8 mouse cellular contexts compared by ENCODE assay signal in the genomic region with DNA sequence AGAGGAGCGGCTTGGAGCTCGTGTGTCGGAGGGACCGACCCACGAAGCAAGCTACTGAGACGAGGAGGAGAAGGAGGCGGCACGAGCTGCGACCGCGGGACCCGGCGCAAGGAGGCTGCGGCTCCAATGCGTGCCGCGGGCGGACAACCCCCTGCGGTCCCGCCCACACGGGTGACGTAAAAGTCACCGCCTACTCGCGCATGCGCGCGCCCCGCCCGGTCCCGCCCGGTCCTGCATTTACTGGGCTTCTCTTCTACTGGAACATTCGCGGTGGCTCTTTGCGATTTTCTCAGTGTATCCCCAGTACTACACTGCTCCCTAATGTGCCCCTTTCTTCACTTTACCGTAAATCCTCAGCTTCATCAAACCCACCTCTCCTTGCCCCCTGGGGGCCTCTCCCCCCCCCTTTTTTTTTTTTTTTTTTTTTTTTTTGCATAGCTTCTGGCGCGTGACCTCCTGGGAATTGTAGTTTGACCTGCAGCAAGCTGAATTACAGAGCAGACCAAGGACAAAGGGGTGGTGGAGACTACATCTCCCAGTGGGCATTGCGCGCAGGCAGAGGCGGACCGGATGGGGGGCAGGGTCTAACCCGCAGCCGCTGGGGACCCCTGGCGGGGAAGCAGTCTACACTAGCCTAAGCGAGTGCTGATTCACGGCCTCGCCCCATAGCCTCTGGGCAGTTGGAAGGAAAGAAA. TPM values are rescaled to one million over a fixed set of nuclear protein-coding genes. Genes with fewer than 3 reads are reported as not detected.
DNase-seq lines count a peak whose midpoint lies in the region; ATAC-seq and TF ChIP-seq lines count a peak whose summit lies in the region.

A gene (minus strand): TSS at position 136 of the 695 bp plus-strand sequence.

- H3K27me3 ChIP-seq in hindbrain, postnatal 0 days (ENCODE audit: insufficient read depth, low read length), result no peaks in the 10 kb centered on the region

- H3K4me3 ChIP-seq in gastrocnemius, adult 2 months, result peak within 1 kb of the TSS; percentile 99
- peak within 1 kb of the TSS; percentile 49 for H3K4me3 ChIP-seq in hindbrain, postnatal 0 days (ENCODE audit: low read length)
- peak within 1 kb of the TSS; percentile 85 for H3K4me3 ChIP-seq in left cerebral cortex, adult 2 months

- ATAC-seq in common myeloid progenitor, adult 5-6 weeks (replicated peaks; ENCODE audit: low read depth, poor library complexity, severe bottlenecking), result peak; percentile 91
- peak; percentile 94 for ATAC-seq in hindbrain, postnatal 0 days
- peak; percentile 90 for ATAC-seq in megakaryocyte, adult 5-6 weeks (ENCODE audit: poor library complexity, severe bottlenecking)

- peak; percentile 86 for TF ChIP-seq CTCF in gastrocnemius, adult 2 months (IDR thresholded peaks at IDR 0.05)
- peak; percentile 74 for TF ChIP-seq CTCF in hindbrain, postnatal 0 days (IDR thresholded peaks at IDR 0.05; ENCODE audit: low read depth)
- peak; percentile 70 for TF ChIP-seq CTCF in left cerebral cortex, adult 2 months (IDR thresholded peaks at IDR 0.05)

- peak within 1 kb of the TSS; percentile 54 for H3K4me2 ChIP-seq in hindbrain, postnatal 0 days (ENCODE audit: low read depth, low read length)

- H3K4me1 ChIP-seq in hindbrain, postnatal 0 days (ENCODE audit: insufficient read depth, low read length), result peaks cover 16% of the 10 kb centered on the region

- 1% methylated on average over 41 of the region's 48 CpGs for WGBS in hindbrain, postnatal 0 days

- intact Hi-C loops in gastrocnemius, adult 2 months (cut with DNase I), result loop anchor here (1.0 to 2.0 kb wide), 2 partner anchors 28 to 30 kb away; no protein-coding TSS in a partner anchor
- intact Hi-C loops in left cerebral cortex, adult 2 months (cut with DNase I), result loop anchor here (1.0 to 10.0 kb wide), 4 partner anchors 23 to 750 kb away; a partner anchor contains a TSS

- H3K9ac ChIP-seq in hindbrain, postnatal 0 days (replicated peaks; ENCODE audit: low read length), result peak within 1 kb of the TSS; percentile 75

- H3K9me3 ChIP-seq in hindbrain, postnatal 0 days (ENCODE audit: low read length), result no peaks in the 10 kb centered on the region

- H3K27ac ChIP-seq in gastrocnemius, adult 2 months, result peak within 1 kb of the TSS; percentile 99
- peak within 1 kb of the TSS; percentile 98 for H3K27ac ChIP-seq in hindbrain, postnatal 0 days
- peak within 1 kb of the TSS; percentile 94 for H3K27ac ChIP-seq in left cerebral cortex, adult 2 months

- H3K36me3 ChIP-seq in hindbrain, postnatal 0 days (ENCODE audit: insufficient read depth, low read length), result peaks cover 16% of the 10 kb centered on the region; the same call in 1 of the 2 replicates

- DNase-seq in ZHBTc4 (ENCODE audit: low read depth, low spot score), result peak; percentile 99
- DNase-seq in gastrocnemius, adult 2 months, result peak; percentile 99
- peak; percentile 98 for DNase-seq in hindbrain, postnatal 0 days (ENCODE audit: low spot score)
- DNase-seq in left cerebral cortex, adult 2 months (ENCODE audit: extremely low spot score in 1 of 2, low spot score in 2 of 2), result peak; percentile 97 to 98
- peak; percentile 96 for DNase-seq in right cerebral cortex, adult 2 months (ENCODE audit: low spot score in 2 of 2)
- peak; percentile 96 for DNase-seq in urinary bladder, postnatal 14 days (ENCODE audit: low spot score)

RNA-seq across cellular contexts. Expression of the gene that starts here (rescaled TPM):
- total RNA-seq in common myeloid progenitor, adult 5-6 weeks (2017), result 79.8 and 122 TPM in 2 replicates
- total RNA-seq in gastrocnemius, adult 2 months (2021), result 100 to 1,000 TPM; 289 to 303 TPM
- 334 and 336 TPM in 2 replicates for total RNA-seq in hindbrain, postnatal 0 days (2014; rRNA removed)
- 734 and 782 TPM in 2 replicates for polyA plus RNA-seq in hindbrain, postnatal 0 days (2015; fragmentation: Nextera tagmentation; extraction: Ambion mirVana)
- total RNA-seq in left cerebral cortex, adult 2 months (2021), result 1,000 to 10,000 TPM; 1,191 to 1,224 TPM
- total RNA-seq in megakaryocyte, adult 5-6 weeks (2015), result 124 and 141 TPM in 2 replicates
- total RNA-seq in megakaryocyte, adult 5-6 weeks (2017), result 72.4 and 88.1 TPM in 2 replicates

Comparison
In these comparisons a context has a peak if more than half of its experiments do, and no peak if none do; other contexts are left out.
1. Peak in every context shown above with its lines: DNase-seq, ATAC-seq, H3K4me3 ChIP-seq and H3K27ac ChIP-seq.
2. H3K4me3 ChIP-seq: peak in every context shown above with its lines; median percentile 99 in gastrocnemius, adult 2 months; 85 in left cerebral cortex, adult 2 months; 49 in hindbrain, postnatal 0 days.